In genomic region chr5:30913060-30913841, GRCm38 (mm10) we compare ENCODE assay signal across 8 mouse cellular contexts. TPM values are rescaled to one million over a fixed set of nuclear protein-coding genes. Genes with fewer than 3 reads are reported as not detected.
DNase-seq lines count a peak whose midpoint lies in the region; ATAC-seq and TF ChIP-seq lines count a peak whose summit lies in the region.

Gene Emilin1, plus strand, starts transcription at chr5:30913402.

- no peak for TF ChIP-seq CTCF in MEL (IDR thresholded peaks at IDR 0.05 in 2 of 3, conservative IDR thresholded peaks at IDR 0.05 in 1 of 3; ENCODE audit: control insufficient read depth in 1 of 3, insufficient read depth in 1 of 3, low read depth in 2 of 3, low read length in 3 of 3, poor library complexity in 1 of 3, severe bottlenecking in 1 of 3)

- WGBS in kidney, embryonic 14.5 days, result 11% methylated on average over 11 of the region's 13 CpGs

- no peak within 1 kb of the TSS for H3K9ac ChIP-seq in MEL (ENCODE audit: control insufficient read depth, low read depth, low read length, poor library complexity, severe bottlenecking)
- H3K9ac ChIP-seq in kidney, embryonic 14.5 days (ENCODE audit: low read depth, low read length), result peak within 1 kb of the TSS; percentile 74

- ATAC-seq in kidney, embryonic 14.5 days (ENCODE audit: low FRiP score, low TSS enrichment), result peak; percentile 75

- H3K79me2 ChIP-seq in MEL (ENCODE audit: control insufficient read depth, insufficient read depth, low read length, poor library complexity), result no peaks in the 10 kb centered on the region

- no peaks in the 10 kb centered on the region for H3K9me3 ChIP-seq in MEL (replicated peaks; ENCODE audit: insufficient read depth, low read length)
- H3K9me3 ChIP-seq in kidney, embryonic 14.5 days (ENCODE audit: control insufficient read depth, low read length), result no peaks in the 10 kb centered on the region

- no peak for DNase-seq in MEL (ENCODE audit: low read depth, low spot score)
- DNase-seq in embryo, embryonic 10.5 days (ENCODE audit: low spot score), result peak; percentile 91
- DNase-seq in heart, adult 18-20 months, result peak; percentile 80 to 90
- peak; percentile 91 for DNase-seq in lung, postnatal 10 days
- DNase-seq in retina, postnatal 1 day, result peak; percentile 78
- DNase-seq in left cerebral cortex, adult 11 months (ENCODE audit: low spot score), result no peak
- no peak for DNase-seq in cerebellum, postnatal 36 days

- H3K4me2 ChIP-seq in kidney, embryonic 14.5 days (replicated peaks; ENCODE audit: low read depth, low read length), result peak within 1 kb of the TSS; percentile 61

- H3K36me3 ChIP-seq in MEL (ENCODE audit: control insufficient read depth in 1 of 2, insufficient read depth in 2 of 2, low read length in 2 of 2), result peaks cover 0 to 22% of the 10 kb centered on the region in 2 experiments; a peak in 2 of 4 replicates
- peaks cover 18% of the 10 kb centered on the region for H3K36me3 ChIP-seq in kidney, embryonic 14.5 days (ENCODE audit: control insufficient read depth, insufficient read depth, low read length)

- no peak for TF ChIP-seq POLR2A in MEL (IDR thresholded peaks at IDR 0.05; ENCODE audit: control insufficient read depth in 1 of 2, insufficient read depth in 1 of 2, low read depth in 1 of 2, low read length in 2 of 2, poor library complexity in 1 of 2)

- no peak within 1 kb of the TSS for H3K4me3 ChIP-seq in MEL (ENCODE audit: control insufficient read depth in 1 of 2, insufficient read depth in 1 of 2, low read depth in 2 of 2, low read length in 2 of 2)
- peak within 1 kb of the TSS; percentile 60 for H3K4me3 ChIP-seq in kidney, embryonic 14.5 days (ENCODE audit: low read length)

- peaks cover 18 to 41% of the 10 kb centered on the region in 2 experiments for H3K4me1 ChIP-seq in MEL (ENCODE audit: control insufficient read depth in 1 of 2, insufficient read depth in 2 of 2, low read length in 2 of 2)
- peaks cover 63% of the 10 kb centered on the region for H3K4me1 ChIP-seq in kidney, embryonic 14.5 days (ENCODE audit: control insufficient read depth, insufficient read depth, low read length)

- peak within 1 kb of the TSS; percentile 15; the same call in 1 of the 2 replicates for H3K27ac ChIP-seq in MEL (ENCODE audit: control insufficient read depth, low read depth, low read length)
- peak within 1 kb of the TSS; percentile 96 for H3K27ac ChIP-seq in kidney, embryonic 14.5 days (ENCODE audit: low read depth, low read length)

- no peak for TF ChIP-seq RAD21 in MEL (IDR thresholded peaks at IDR 0.05; ENCODE audit: low read depth, low read length)

- no peak for TF ChIP-seq EP300 in MEL (IDR thresholded peaks at IDR 0.05; ENCODE audit: low read depth in 1 of 2, low read length in 2 of 2)

- H3K27me3 ChIP-seq in MEL (ENCODE audit: control insufficient read depth in 1 of 2, insufficient read depth in 2 of 2, low read length in 2 of 2), result no peaks in the 10 kb centered on the region
- H3K27me3 ChIP-seq in kidney, embryonic 14.5 days (ENCODE audit: control insufficient read depth, insufficient read depth, low read length), result no peaks in the 10 kb centered on the region

TF ChIP-seq in MEL, 35 proteins besides CTCF, POLR2A, EP300 and RAD21:
- TF ChIP-seq MEF2A (IDR thresholded peaks at IDR 0.05; ENCODE audit: extremely low read depth, insufficient replicate concordance, low read depth, low read length, poor library complexity, severe bottlenecking), result no peak
- TF ChIP-seq JUND (IDR thresholded peaks at IDR 0.05; ENCODE audit: low read depth, low read length), result no peak
- no peak for TF ChIP-seq MYC (IDR thresholded peaks at IDR 0.05; ENCODE audit: low read depth, low read length)
- no peak for TF ChIP-seq TCF12 (IDR thresholded peaks at IDR 0.05; ENCODE audit: low read depth, low read length)
- no peak for TF ChIP-seq ELF1 (IDR thresholded peaks at IDR 0.05; ENCODE audit: low read depth, low read length)
- TF ChIP-seq MXI1 (IDR thresholded peaks at IDR 0.05; ENCODE audit: low read depth, low read length), result no peak
- TF ChIP-seq ETS1 (IDR thresholded peaks at IDR 0.05; ENCODE audit: low read depth, low read length), result no peak
- no peak for TF ChIP-seq E2F4 (IDR thresholded peaks at IDR 0.05; ENCODE audit: borderline replicate concordance, low read depth, low read length)
- no peak for TF ChIP-seq ZC3H11A (IDR thresholded peaks at IDR 0.05; ENCODE audit: low read depth, low read length)
- no peak for TF ChIP-seq UBTF (IDR thresholded peaks at IDR 0.05; ENCODE audit: borderline replicate concordance, insufficient read depth, low read depth, low read length)
- TF ChIP-seq ZKSCAN1 (IDR thresholded peaks at IDR 0.05; ENCODE audit: low read depth, low read length), result no peak
- TF ChIP-seq HCFC1 (IDR thresholded peaks at IDR 0.05; ENCODE audit: low read depth, low read length), result no peak

RNA-seq across cellular contexts. Expression of gene Emilin1, which starts in this region (rescaled TPM):
- total RNA-seq in MEL (2012; rRNA removed), result 1.3 and 1.5 TPM in 2 replicates
- polyA plus RNA-seq in MEL (2012; ENCODE audit: insufficient read depth in 1 of 2, insufficient read length in 2 of 2, low read depth in 1 of 2, low replicate concordance in 2 of 2, missing spikeins in 1 of 2), result 1 to 10 TPM in 1 of 2 experiments, not detected in 1; 2.0 TPM
- 10 to 100 TPM; 14.2 to 16.9 TPM for total RNA-seq in heart, adult 18-20 months (2021)
- polyA plus RNA-seq in kidney, embryonic 14.5 days (2014; fragmentation: Nextera tagmentation; extraction: Ambion mirVana), result 170 and 191 TPM in 2 replicates

Comparison
In these comparisons a context has a peak if more than half of its experiments do, and no peak if none do; other contexts are left out.
1. RNA of gene Emilin1 (polyA plus RNA-seq): 170 to 191 TPM in kidney, embryonic 14.5 days; 2.0 TPM in MEL; every median in the first group is over 10 times any median in the second.
2. DNase-seq: peak in embryo, embryonic 10.5 days (single experiment), heart, adult 18-20 months (2 of 2), lung, postnatal 10 days (single experiment) and retina, postnatal 1 day (single experiment); none in MEL (single experiment), left cerebral cortex, adult 11 months (single experiment) and cerebellum, postnatal 36 days (0 of 2).